Comparison of ENCODE assay signal across 8 mouse cellular contexts in the genomic region with DNA sequence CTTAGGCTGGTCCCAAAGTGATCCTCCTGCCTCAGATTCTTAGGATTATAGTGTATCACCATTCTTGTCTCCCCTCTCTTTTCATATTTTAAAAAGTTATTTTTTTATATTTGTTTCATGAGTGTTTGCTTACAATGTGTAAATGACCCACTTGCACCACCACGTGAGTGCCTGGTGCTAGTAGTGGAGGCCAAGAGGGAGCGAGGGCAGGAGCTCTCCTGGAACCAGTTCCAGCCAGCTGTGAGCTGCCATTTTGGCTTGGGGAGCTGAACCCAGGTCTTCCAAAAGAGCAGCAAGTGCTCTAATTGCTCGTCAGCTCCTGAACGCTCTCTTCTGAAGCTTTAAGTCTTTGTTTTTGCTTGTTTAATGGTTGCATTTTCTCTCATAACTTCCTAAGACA. TPM values are rescaled to one million over a fixed set of nuclear protein-coding genes. Genes with fewer than 3 reads are reported as not detected.
DNase-seq lines count a peak whose midpoint lies in the region; ATAC-seq and TF ChIP-seq lines count a peak whose summit lies in the region.

No protein-coding gene starts in this region.

- no peaks in the 10 kb centered on the region; the same call in 1 of the 2 replicates for H3K36me3 ChIP-seq in forebrain, embryonic 12.5 days (replicated peaks)
- no peaks in the 10 kb centered on the region for H3K36me3 ChIP-seq in midbrain, embryonic 15.5 days (replicated peaks)

- no peak for TF ChIP-seq CTCF in layer of hippocampus, adult 2 months (conservative IDR thresholded peaks at IDR 0.05)

- intact Hi-C loops in left cerebral cortex, postnatal 25 days (cut with DNase I): no loop called here

- peak overlapping the region; percentile 85 for H3K4me3 ChIP-seq in layer of hippocampus, adult 2 months
- H3K4me3 ChIP-seq in forebrain, embryonic 12.5 days (replicated peaks): peak overlapping the region; percentile 99
- 0 out of 2 replicates have a peak overlapping the region, but pooled peaks have one; percentile 100 for H3K4me3 ChIP-seq in midbrain, embryonic 15.5 days

- ATAC-seq in forebrain, embryonic 12.5 days (ENCODE audit: low FRiP score): no peak
- no peak for ATAC-seq in midbrain, embryonic 15.5 days (replicated peaks)

- no peak for DNase-seq in layer of hippocampus, adult 2 months (ENCODE audit: low spot score in 2 of 2)
- DNase-seq in layer of hippocampus, postnatal 14 days (ENCODE audit: low spot score in 2 of 2): no peak
- DNase-seq in kidney, postnatal 25 days: peak; percentile 58 to 82
- no peak for DNase-seq in urinary bladder, postnatal 4 days (ENCODE audit: low spot score in 2 of 2)
- no peak for DNase-seq in left cerebral cortex, postnatal 25 days (ENCODE audit: low spot score in 2 of 2)
- DNase-seq in B cell, adult 2 months: no peak

- peak overlapping the region; percentile 98; the same call in 1 of the 2 replicates for H3K27ac ChIP-seq in layer of hippocampus, adult 2 months
- no peak overlapping the region for H3K27ac ChIP-seq in forebrain, embryonic 12.5 days
- no peak overlapping the region for H3K27ac ChIP-seq in midbrain, embryonic 15.5 days

- H3K4me2 ChIP-seq in forebrain, embryonic 12.5 days: peak overlapping the region; percentile 65
- peak overlapping the region; percentile 64 for H3K4me2 ChIP-seq in midbrain, embryonic 15.5 days

- WGBS in forebrain, embryonic 12.5 days: 57% methylated on average over 4 of the region's 4 CpGs
- 69% methylated on average over 4 of the region's 4 CpGs for WGBS in midbrain, embryonic 15.5 days

- peaks cover 30% of the 10 kb centered on the region for H3K4me1 ChIP-seq in forebrain, embryonic 12.5 days
- peaks cover 32% of the 10 kb centered on the region for H3K4me1 ChIP-seq in midbrain, embryonic 15.5 days

- no peaks in the 10 kb centered on the region for H3K27me3 ChIP-seq in forebrain, embryonic 12.5 days
- H3K27me3 ChIP-seq in midbrain, embryonic 15.5 days (replicated peaks): no peaks in the 10 kb centered on the region

- no peak overlapping the region for H3K9ac ChIP-seq in forebrain, embryonic 12.5 days
- no peak overlapping the region for H3K9ac ChIP-seq in midbrain, embryonic 15.5 days

- H3K9me3 ChIP-seq in forebrain, embryonic 12.5 days: no peaks in the 10 kb centered on the region
- no peaks in the 10 kb centered on the region for H3K9me3 ChIP-seq in midbrain, embryonic 15.5 days

RNA-seq across cellular contexts. Expression of a gene that starts 3.6 kb away (rescaled TPM):
- total RNA-seq in layer of hippocampus, adult 2 months (2021): 100 to 1,000 TPM; 117 to 120 TPM
- 100 to 1,000 TPM; 119 to 125 TPM for total RNA-seq in layer of hippocampus, postnatal 14 days (2021)
- 106 and 108 TPM in 2 replicates for polyA plus RNA-seq in forebrain, embryonic 12.5 days (2016; fragmentation: Nextera tagmentation; extraction: Ambion mirVana)
- 91.7 and 95.1 TPM in 2 replicates for polyA plus RNA-seq in midbrain, embryonic 15.5 days (2015; fragmentation: Nextera tagmentation; extraction: Ambion mirVana)
- 100 to 1,000 TPM; 151 to 152 TPM for total RNA-seq in left cerebral cortex, postnatal 25 days (2021)

Comparison
In these comparisons a context has a peak if more than half of its experiments do, and no peak if none do; other contexts are left out.
1. DNase-seq: peak in kidney, postnatal 25 days (2 of 2); none in layer of hippocampus, adult 2 months (0 of 2), layer of hippocampus, postnatal 14 days (0 of 2), urinary bladder, postnatal 4 days (0 of 2), left cerebral cortex, postnatal 25 days (0 of 2) and B cell, adult 2 months (0 of 2).
2. Peak in every context shown above with its lines, with median percentiles within 50 percentile points of each other: H3K4me3 ChIP-seq.